Mouse (Mus musculus) lung, postnatal 36 days (tissue): ENCODE measurements around the gene Casz1.
A peak's percentile ranks its signal among the peaks of the same experiment; 100 is the strongest.

Experiments
- DNase-seq: peaks from one replicate; pipeline ENCODE4 v3.0.0; 2022; ENCODE audit warnings: mixed read lengths

Casz1 gene

DNA sequence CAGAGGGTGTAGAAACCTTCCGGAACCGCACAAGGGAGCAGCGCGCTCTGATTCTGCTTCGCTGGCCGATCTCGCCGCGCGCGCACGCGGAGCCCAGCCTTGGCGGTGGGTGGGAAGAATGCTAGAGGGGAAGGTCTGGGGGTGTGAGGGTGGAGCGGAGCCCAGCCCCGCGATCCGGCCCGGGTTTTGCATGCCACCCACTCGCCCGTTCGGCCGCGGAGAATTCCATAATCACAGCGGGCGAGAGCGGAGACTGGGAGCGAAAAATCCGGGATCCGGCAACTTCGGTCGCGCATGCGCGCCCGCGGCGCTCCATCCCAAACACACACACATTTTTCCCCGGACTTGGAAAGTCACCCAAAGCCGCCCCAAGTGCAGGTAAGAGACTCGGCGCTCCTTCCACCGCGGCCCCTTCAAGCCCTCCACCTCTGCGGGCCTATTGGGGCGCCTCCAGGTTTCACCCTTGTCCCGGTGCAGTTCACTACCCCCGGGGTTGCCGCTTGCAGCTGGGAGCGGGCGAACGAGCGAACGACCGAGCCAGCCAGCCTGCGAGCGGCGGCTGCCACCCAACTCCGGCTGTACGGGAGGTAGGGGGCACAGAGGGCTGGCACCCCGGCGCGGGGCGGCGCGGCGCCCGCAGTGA, at the start of gene Casz1:
Gene Casz1 (plus strand): TSS at position 293 of the 643 bp plus-strand sequence.
- peak; percentile 93 for DNase-seq

DNA sequence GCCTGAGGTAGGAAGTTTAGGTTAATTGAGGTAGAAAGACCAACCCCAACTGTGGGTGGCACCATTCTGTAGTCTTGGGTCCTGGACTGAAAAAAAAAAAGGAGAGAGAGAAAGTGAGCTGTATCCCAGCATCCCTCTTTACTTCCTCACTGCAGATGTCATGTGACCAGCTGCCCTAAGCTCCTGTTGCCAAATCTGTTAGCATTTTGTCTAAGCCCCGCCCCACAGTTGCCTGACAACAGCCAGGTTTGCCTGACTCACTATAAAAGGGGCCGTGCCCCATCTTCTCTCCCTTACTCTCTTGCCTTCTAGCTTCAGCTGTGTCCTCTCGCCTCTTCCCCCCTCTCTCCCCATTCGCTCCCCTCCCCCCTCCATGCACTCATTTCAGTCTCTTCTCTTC, 45.4 kb upstream of the Casz1 start:
- DNase-seq = peak; percentile 65

DNA sequence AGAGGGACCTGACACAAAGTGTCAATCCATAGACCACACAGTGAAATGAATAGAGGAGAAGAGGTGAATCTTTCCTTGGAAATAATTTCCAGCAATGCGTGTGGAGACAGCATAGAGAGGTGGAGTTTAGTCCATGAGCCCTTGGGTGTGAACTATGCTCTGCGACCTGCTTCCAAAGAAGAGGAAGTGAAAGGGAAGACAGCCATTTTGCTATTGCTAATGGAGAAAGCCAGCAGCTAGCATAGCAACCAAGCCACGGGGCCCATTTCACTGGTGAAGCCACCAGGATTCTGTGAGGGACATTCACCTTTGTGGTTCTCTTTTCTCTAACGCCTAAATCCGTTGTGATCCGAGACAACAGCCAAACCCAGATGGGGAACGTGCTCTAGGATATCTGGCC, 44.1 kb upstream of the Casz1 start:
- DNase-seq = no peak

DNA sequence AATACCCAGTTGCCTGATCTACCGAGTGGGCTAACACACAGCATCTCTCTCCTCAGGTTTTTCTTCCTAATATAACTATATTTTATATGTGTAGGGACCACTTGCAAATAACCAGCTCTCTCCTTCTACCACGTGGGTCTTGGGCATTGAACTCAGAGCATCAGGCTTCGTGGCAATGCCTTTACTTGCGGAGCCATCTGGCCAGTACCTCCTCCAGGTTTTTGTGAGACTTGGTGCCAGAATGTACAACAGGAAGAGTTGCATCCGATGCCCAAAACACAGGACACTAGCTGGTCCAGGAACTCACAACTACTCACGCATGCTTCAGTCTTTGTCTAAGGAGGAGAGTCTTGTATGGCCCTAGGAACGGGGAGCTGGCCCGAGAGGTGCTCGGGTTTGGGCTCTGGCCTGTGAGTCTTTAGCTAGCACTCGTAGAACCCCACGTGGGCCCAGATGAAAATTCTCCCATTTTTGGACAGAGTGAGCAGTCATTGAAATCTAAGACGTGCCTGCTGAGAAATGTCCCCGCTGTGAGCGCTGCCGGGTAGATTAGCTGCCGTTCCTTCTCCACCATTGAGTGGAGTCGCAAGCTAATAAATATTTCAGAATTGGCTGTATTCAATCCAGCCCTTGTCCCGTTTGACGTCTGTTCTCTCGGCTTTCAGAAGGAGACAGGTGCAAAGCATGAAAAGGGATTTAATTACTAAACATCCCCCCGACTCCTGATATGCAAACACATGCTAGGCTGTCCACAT, 38.0 kb upstream of the Casz1 start:
- no peak for DNase-seq

DNA sequence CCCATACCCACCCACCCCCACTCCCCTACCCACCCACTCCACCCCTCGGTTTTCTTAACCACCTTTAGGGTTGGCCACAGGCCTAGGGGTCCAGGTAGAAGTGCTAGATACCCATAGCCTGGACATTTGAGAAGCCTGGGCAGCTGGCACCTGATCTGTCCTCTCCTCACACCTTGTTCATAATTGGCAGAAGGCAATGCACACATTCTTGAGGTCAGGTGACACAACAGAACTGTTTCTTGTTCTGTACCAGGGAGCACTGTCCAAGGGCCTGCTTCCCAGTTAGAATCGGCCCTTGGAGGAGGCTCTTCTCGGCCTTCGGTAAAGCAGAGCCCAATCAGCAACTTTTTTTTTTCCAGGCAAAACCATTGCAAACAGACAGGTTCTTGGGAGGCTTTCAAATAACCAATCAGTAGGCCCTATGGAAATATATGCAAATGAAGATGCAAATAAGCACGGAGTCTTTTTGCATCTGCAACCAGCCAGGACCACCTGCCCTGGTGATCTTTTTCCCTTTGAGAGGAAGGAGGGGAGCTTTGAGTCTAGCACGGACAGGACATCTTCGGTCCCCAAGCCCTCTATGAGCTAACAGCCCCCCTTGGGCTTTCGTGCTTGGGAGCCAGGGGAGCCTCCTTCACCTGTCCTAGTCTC, 36.4 kb upstream of the Casz1 start:
- peak; percentile 34 for DNase-seq

DNA sequence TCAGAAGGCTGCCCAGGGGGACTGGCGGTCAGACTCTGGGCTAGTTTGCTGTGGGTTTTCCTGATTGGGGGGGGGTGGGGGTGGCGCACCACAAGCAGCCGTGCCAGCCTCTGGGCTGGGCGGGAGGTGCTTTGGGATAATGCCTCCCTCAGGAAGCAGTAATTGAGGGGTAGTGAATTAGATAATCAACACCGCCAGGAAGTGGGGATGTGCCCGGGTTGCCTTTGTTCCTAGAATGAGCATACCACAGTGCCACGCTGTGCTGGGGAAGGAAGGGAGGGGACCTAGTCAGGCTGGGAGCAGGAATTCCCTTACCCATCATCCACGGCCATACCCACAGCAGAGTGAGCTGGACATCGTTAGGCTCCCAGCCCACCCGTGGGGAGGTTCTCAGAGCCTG, 35.6 kb upstream of the Casz1 start:
- DNase-seq = no peak

DNA sequence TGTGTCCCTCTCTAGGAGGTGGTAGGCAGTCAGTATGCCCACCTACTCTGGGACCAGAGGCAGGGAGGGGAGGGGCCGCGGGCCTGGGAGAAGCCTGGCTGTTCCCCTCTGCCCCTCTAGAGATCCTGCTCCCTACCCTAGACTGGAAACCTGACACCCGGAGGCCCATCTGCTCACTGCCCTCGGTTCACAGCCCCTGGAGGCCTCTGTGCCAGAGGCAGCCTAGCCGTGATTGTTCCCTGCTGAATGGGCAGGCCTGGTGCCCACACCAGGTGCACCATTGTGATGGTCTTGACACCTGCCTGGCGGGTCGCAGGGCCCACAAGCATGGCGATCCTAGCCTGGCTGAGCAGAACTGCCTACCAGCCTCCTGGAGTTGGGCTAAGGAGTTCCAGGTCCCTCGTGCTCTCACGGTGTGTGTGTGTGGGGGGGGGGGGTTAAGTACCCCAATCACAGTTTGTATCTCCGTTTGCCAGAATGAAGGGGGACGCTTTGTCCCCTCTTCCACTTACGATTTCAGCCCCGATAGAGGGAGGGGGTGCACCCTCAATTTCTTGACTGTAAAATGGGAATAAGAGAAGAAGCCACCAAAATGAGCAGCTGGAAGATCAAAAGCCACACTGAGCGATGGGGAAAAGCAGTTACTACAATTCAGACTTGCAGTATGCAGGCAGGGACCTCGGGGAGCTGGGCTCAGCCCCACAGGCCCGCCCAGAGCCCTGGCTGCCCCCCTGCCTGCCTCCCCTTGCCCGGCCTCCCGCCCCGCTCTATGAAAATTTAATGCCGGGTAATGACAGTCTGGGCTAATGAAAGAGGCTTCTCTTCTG, 33.4 kb upstream of the Casz1 start:
- DNase-seq = no peak

DNA sequence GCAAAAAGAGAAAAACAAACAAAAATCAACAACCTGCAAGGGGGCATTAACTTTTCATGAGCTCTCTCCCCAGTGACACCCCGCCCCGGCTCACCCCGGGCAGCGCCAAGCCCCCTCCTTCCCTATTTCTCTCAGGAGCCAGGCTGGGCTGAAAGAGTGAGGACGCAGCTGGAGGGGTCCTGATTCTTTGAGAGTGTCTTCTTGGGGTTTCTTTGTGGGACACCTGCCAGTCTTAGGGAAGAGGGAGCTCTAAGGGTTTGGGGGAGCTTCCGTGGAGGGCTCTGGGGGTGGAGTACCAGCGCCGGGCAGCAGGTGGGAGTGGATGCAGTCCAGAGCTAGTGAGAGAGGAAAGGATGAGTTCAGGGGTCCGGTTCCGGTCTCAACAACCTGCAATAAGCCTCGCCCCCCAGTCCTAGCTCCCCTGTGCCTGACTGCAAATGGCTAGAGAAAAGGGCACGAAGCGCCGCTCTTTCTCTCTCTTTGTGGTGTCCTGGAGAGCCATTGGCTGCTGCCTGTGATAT, 32.8 kb upstream of the Casz1 start:
- DNase-seq = no peak

DNA sequence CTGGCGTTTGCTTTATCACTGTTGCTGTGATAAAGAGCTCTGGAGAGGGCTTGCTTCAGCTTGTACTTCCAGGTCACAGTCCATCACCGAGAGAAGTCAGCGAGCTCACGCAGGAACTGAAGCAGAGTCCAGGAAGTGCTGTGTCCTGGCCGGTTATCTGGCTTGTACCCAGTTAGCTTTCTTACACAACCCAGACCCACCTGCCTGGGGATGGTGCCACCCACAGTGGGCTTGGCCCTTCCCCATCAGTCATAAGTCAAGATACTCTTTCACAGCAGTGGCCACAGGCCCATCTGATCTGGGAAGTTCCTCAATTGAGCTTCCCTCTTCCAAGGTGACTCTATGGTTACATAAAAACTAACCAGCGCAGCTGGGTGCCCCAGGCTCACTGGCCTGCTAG, 31.6 kb upstream of the Casz1 start:
- no peak for DNase-seq

DNA sequence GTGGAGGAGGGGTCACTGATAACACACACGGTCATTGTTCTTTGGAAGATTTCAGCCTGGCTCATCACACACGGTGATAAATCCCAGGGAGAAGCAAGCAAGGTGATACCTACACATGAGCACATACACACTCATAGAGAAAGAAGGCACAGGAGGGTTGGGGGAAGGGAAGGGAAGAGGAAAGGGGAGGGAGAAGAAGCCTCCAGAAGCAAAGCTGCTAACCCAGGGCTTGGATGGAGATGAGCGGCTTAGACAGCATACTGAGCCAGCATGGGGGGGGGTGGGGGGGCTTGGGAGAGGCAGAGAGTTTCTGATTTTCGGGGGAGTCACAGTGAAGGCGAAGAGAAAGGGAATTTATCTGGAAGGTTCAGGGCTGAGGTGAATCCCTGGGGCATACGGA, 30.2 kb upstream of the Casz1 start:
- DNase-seq = no peak

DNA sequence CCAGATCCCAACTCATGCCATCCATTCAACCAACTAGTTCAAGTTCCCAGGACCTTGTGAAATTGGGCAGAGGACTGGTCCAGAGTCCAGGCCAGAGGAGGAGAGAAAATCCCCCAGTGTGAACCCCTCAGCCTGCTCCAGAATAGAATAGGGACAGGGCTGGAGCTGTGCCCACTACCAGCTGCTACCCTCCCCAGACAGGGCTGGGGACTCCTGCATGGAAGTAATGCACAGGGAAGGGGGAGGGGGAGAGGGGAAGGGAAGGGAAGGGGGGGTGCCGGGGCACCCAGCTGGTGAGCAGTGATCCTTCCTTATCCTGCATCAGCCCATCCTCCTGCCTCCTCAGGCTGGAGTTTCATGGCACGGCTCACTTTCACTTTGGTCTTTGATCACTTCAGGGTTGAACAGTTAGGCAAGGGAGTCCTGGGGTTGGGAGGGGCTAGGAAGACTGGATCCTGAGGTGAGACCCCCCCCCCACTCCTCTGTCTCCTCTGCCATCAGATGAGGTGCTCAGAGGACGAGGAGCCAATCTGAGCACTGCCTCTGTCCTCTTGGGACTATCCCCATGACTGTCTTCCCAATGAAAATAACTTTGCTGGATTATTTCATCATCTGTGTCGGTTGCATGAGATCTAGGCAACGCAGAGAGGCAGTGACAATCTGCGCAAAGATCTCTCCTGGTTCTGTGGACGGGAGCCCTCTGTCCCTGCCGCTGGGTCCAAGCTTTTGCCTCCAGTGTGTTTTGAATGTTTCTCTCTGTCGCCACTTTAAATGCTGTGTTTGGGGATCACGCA, 28.6 kb upstream of the Casz1 start:
- DNase-seq = no peak

DNA sequence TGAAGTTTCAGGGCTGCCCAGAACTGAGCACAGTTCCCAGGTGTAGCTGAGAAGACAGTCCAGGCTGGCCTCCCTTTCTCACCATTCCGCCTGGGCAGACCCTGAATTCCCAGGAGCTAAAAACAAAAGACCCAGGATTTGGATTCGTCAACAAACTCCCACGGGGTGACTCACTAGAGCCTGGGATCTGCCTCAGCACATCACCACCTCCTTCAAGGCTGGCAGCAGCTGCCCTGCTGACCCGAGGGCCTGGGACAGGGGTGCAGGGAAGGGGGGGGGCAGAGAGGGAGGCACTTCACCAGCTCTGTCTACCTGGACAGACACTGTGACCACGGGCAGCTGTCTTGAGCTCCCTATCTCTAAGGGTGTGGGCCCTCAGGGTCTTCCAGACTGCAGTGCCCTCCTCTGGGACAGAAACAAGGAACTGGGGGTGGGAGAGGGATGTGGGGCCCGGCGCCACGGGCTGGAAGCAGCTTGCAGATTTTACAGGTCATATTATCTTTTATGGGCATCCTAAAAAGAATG, 24.1 kb upstream of the Casz1 start:
- no peak for DNase-seq

DNA sequence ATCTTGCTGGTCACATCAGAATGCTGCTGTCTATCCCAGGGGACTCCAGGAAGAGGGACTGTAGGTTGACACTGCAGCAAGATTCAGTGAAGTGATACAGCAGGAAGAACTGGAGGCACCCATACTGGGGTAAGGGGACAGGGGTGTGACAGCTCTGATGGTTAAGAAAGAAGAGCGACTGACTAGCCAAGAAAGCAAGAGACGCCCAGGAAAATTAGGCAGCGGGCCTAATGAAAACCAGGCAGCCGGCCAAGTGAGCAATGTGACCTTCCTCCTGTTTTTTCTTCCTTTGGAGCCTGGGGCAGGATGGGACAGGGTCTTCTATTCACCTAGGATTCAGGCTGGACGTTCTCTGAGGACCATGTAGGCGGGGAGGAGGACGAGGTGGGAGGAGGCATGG, 22.7 kb upstream of the Casz1 start:
- DNase-seq = no peak

DNA sequence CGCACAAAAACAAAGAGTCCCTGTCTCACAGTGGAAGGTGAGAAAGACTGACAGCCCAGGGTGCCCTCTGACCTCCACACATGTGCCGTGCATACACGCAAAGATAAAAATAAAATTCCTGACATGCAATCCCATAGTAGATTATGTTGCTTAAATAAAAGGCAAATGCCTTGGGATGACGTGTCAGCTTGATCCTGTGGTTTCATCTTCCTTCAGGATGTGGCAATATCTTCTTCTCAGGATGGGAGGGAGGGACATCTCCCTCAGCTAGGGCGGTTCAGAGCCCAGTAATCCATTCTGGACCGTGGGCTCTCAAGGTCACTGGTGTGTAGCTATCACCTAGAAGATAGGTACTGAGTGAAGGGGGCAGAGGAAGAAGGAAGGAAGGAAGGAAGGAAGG, 21.3 kb upstream of the Casz1 start:
- no peak for DNase-seq

DNA sequence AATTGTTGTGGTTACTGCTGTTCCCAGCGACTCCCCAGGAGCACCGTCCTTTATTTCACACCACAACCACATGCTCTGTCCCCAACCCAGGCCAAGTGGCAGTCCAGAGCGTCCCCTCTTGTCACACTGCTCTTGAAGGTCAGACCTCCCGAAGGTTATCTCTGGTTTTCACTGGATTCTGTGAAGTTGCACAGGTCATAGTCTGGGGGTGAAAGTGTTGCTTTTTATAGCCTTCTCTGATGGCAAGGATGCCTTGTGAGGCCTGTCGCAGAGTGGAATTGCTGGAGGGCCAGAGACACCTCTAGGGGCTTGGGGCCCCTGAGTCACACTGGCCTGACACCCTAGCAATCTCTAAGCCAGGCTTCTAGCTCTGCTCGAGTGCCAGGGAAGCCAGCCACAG, 20.5 kb upstream of the Casz1 start:
- no peak for DNase-seq

DNA sequence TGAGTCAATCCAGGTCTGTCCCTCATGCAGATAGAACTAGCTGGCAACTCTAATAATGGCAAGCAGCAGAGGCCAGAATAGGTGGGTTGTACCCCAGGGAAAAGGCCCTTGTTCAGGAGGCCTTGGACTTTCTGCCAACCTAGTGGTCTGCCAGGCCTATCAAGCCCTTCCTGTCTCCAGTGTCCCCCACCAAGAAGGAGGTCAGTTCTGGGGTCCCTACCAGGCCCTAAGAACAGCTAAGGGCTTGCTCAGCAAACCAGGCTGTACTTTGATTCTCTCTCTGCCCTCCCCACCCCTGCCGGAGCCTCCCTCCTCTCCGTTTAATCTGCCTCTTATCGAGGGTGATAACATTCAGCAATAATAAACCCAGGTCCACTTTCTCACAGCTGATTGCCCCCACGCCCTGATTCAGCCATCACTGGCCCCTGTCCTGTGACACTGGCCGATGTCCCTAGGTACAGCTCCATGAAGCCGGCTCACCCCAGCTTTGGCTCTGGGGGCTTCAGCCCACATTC, 19.1 kb upstream of the Casz1 start:
- no peak for DNase-seq

DNA sequence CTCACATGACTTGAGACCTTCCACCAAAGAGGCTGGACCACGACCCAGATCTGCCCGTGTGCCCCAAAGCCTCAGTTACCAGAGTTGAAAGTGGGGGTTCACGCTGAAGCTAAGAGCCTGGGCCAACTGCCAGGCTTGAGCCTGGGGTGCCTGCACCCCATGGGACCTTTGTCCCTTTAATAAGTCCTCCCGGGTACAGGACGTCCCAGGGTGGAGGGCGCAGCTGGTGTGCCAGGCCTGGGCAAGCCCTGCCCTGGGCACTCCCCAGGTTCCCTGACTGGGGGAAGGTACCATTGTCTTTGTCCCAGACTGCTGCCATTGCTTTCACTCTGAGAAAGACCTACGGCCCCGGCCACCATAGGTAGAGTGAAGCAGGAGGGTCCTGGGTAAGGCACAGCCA, 18.2 kb upstream of the Casz1 start:
- no peak for DNase-seq

DNA sequence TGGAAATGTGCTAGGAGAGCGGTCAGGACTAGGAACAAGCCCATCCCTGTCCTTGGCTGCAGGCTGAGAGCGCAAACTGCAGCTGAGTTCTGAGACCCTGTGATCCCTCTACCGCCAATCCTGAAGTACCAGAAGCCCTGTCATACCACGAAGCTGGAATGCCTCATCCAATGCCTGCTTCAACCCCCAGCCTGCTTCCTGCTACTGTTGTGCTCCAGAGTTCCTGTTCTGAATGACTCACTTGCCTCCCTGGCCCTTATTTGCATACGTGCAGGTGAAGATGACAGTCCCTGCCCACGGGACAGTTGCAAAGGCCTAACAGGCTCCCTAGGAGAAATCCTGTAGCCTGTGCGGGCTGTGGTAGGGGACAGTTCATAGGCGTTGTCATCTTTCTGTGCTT, 13.3 kb upstream of the Casz1 start:
- no peak for DNase-seq

DNA sequence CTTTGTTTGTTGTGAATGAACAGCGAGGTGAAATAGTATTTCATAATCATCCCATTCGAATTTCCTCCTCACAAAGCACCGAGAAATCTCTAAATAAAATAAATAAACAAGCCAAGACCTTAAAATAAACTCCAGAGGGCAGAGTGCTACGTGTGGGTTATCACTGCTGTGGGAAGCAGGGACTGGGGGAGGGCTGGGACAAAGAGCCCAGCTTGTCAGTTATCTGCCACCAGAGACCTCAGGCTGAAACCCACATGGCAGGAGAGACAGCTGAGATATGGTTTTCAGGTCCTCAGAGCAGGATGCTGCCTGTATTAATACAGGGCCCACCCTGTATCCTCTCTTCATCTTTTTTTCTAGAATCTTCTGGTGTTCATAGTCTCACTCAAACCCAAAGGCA, 9.2 kb upstream of the Casz1 start:
- DNase-seq = no peak

DNA sequence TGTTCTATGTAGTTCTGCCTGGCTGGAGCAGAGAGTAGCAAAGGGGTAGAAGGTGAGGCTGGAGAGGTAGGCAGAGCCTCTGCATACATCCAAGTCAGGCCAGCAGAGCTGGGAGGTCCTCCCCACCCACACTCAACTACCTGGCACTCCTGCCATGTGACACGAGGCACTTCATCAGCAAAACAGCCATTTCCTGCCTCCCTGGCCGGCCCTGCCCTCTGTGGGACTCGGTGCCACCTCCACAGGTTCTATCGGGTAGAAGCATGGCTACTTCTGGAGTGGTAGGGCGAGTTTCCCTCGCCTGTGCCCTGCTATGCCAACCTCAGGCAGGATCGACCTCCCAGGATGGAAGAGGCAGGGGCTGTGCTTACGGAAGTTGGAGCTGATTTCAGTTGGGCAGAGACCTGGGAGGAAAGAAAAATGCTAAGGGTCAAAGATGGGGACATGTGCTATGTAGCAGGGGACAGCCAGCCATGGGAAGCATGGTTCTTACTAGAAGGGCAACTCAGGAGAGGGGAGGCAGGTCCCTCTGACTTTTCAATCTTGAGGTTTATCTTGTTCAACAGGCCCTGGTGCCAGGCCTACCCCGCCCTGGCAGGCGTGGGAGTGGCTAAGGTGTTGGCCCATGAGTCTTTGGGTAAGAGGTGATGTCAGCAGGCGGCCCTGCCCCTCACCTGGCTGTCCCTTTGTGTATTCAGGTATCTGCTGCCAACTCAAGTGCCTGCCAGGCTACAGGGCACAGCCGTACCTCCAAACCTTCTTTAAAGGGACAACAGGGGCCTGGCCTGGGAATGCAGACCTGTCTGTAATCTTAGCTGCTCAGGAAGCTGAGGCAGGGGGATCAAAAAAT, 6.5 kb upstream of the Casz1 start:
- DNase-seq = peak; percentile 94

DNA sequence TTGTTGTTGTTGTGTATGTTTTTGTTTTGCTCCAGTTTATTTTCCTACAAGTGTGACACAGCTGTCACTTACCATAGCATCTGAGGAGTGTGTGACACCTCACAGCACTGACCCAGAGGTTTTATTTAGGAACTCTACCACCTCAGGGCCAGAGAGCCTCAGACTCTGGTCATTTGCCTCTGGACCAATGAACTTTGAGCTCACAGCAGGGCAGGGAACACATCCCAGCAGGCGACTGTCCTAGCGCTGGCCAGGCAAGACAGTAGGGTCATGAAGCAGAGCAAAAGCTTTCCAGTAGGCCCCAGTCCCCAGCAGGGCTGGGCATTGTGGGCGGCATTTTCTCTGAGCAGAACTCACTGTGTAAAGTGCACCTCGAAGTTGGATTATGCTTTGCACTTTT, 1.2 kb upstream of the Casz1 start:
- DNase-seq = no peak
